Mouse (Mus musculus) limb, embryonic 14.5 days (tissue): Measurements from ENCODE around the gene 1700014D04Rik. TPM values are rescaled to one million over a fixed set of nuclear protein-coding genes. Genes with fewer than 3 reads are reported as not detected.
"Not testable (repeated sequence)": the region's sequence is repeated elsewhere in the genome, so short reads cannot be mapped to it uniquely, and the experiment has no call there.

Experiments used
- ATAC-seq: fragments of 200-750 bp; cut with Nextera tagmentation; 2 replicates; pipeline ENCODE4 v1.8.0; 2017; ENCODE audit warnings: low read depth, moderate number of reproducible peaks, moderate TSS enrichment; ENCODE audit not compliant: low FRiP score
- DNase-seq: peaks from one replicate; pipeline ENCODE4 v3.0.0-alpha.2; 2015; ENCODE audit warnings: low spot score
- H3K27ac ChIP-seq: fragments of 300-500 bp; sonication (generic); replicated peaks from 2 replicates; pipeline ENCODE4 v1.5.1; 2014; ENCODE audit warnings: low read depth, mild to moderate bottlenecking, low read length, moderate library complexity, mixed read lengths
- H3K27me3 ChIP-seq: fragments of 300-500 bp; sonication (generic); 2 replicates; pipeline ENCODE4 v1.6.1; 2014; ENCODE audit warnings: low read length, mixed read lengths; ENCODE audit not compliant: control insufficient read depth, insufficient read depth
- H3K36me3 ChIP-seq: fragments of 300-500 bp; sonication (generic); 2 replicates; pipeline ENCODE4 v1.6.1; 2014; ENCODE audit warnings: mild to moderate bottlenecking, low read length, moderate library complexity, mixed read lengths; ENCODE audit not compliant: control insufficient read depth, insufficient read depth
- H3K4me1 ChIP-seq: fragments of 300-500 bp; sonication (generic); 2 replicates; pipeline ENCODE4 v1.6.1; 2014; ENCODE audit warnings: antibody characterized with exemption, low read length, mixed read lengths; ENCODE audit not compliant: control insufficient read depth, insufficient read depth
- H3K4me2 ChIP-seq: fragments of 300-500 bp; sonication (generic); replicated peaks from 2 replicates; pipeline ENCODE4 v1.6.1; 2014; ENCODE audit warnings: low read depth, mild to moderate bottlenecking, low read length, moderate library complexity; ENCODE audit not compliant: severe bottlenecking
- H3K4me3 ChIP-seq: fragments of 300-500 bp; sonication (generic); replicated peaks from 2 replicates; pipeline ENCODE4 v1.5.1; 2014; ENCODE audit warnings: low read length
- H3K9ac ChIP-seq: fragments of 300-500 bp; sonication (generic); 2 replicates; pipeline ENCODE4 v1.6.1; 2014; ENCODE audit warnings: mild to moderate bottlenecking, low read depth, low read length, moderate library complexity; ENCODE audit not compliant: severe bottlenecking
- H3K9me3 ChIP-seq: fragments of 300-500 bp; sonication (generic); 2 replicates; pipeline ENCODE4 v1.6.1; 2016; ENCODE audit warnings: low read length; ENCODE audit not compliant: control insufficient read depth
- POLR2A ChIP-seq: fragments of 200-500 bp; IDR thresholded peaks from 2 replicates; pipeline ENCODE4 v1.8.0; 2012; ENCODE audit warnings: inconsistent platforms, mild to moderate bottlenecking, moderate library complexity, borderline replicate concordance; ENCODE audit not compliant: insufficient read depth, insufficient read length; ENCODE audit errors: extremely low read depth
- WGBS: fragments of 180-500 bp; shearing (Covaris S2); extraction: QIAGEN DNeasy Blood & Tissue Kit; methylation state at CpG from one replicate; pipeline ENCODE4 v1.1.7; 2014; 5-methylcytosine and 5-hydroxymethylcytosine counted together
- polyA plus RNA-seq, 2 experiments: library from polyadenylated mRNA; depleted of rRNA in 1 of 2; stranded (reverse) in 1 of 2; unstranded in 1 of 2; fragments of >200 nt; fragmentation: Nextera tagmentation in 1 of 2; extraction: Ambion mirVana in 1 of 2; gene quantifications; 2 replicates each; pipeline versions ENCODE4 v1.2.1 to v1.2.3; 2012 to 2014

1700014D04Rik gene
- polyA plus RNA-seq, 2 experiments, result 0.05 TPM; not detected in 1

DNA sequence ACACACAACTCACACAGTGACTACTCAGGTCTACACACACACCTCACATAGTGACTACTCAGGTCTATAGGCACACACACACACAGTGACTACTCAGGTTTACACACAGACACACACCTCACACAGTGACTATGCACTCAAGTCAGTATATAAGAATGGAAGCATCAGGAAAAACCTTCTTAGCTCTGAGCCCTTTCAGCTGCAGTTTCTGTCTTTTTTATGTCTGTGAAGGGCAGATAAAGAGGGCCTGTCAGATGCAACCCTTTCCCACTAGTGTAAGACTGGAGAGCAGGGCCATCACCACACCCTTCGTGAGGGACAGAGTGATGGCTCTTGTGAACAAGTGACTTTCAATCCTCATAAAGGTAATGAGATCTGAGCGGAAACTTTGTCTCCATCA is 8.1 kb downstream of the 1700014D04Rik start:
- no peak overlapping the region for H3K4me2 ChIP-seq
- no peak overlapping the region for H3K27ac ChIP-seq
- H3K9ac ChIP-seq, result no peak overlapping the region
- no peaks in the 10 kb centered on the region for H3K9me3 ChIP-seq
- DNase-seq, result no peak
- H3K4me1 ChIP-seq, result no peaks in the 10 kb centered on the region
- no peak overlapping the region for H3K4me3 ChIP-seq
- no peak for ATAC-seq
- no peaks in the 10 kb centered on the region for H3K27me3 ChIP-seq
- no peak for TF ChIP-seq POLR2A
- WGBS, result 78% methylated on average over 2 of the region's 2 CpGs
- H3K36me3 ChIP-seq, result no peaks in the 10 kb centered on the region

DNA sequence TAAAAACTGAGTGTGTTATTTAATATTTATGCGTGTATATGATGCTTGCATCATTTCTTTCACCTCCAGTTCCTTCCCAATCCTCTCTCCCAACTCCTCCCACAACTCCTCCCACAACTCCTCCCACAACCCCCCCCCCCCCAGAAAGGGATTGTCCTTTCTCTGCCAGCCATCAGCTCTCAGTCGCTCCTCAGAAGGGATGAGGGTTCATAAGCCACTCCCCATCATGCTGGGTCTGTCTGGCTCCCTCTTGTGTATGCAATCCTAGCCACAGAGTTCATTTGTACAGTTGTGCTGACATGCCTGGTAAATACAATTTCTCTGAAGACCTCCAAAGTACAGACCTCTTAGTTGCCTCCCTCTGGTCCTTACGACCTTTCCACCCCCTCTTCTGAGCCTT is 11.4 kb downstream of the 1700014D04Rik start:
- Histone ChIP-seq H3K36me3 (no peaks in the 10 kb centered on the region), H3K4me3 (no peak overlapping the region), H3K9me3 (no peaks in the 10 kb centered on the region), H3K9ac (no peak overlapping the region), H3K4me1 (no peaks in the 10 kb centered on the region), H3K27me3 (no peaks in the 10 kb centered on the region), H3K4me2 (no peak overlapping the region), H3K27ac (no peak overlapping the region)
- DNase-seq (peak; percentile 29), ATAC-seq (peak; percentile 37; the same call in 1 of the 2 replicates)
- TF ChIP-seq POLR2A, result no peak
- 32% methylated on average over 3 of the region's 3 CpGs for WGBS

DNA sequence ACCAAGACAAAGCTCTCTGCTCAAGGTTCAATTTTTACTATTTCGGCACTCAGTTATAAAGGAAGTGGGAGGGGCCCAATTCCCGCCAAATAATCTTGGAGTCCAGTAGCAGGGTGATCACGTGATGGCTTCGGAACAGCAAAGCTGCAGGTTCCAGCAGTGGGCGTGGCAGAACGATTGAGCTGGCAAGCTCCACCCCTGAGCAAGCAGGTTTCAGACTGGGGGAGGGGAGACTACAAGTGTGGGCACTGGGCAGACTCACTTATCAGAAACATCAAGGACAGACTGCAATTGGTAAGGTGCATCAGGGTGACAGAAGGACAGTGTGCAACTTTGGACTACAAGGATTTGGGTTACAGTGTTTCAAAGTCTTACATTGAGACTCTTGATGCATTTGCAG is 12.2 kb downstream of the 1700014D04Rik start:
- not testable (repeated sequence) for H3K9ac ChIP-seq, H3K4me1 ChIP-seq, H3K36me3 ChIP-seq, H3K9me3 ChIP-seq, H3K27ac ChIP-seq, H3K27me3 ChIP-seq, ATAC-seq, H3K4me3 ChIP-seq, H3K4me2 ChIP-seq, DNase-seq
- 42% methylated on average over 6 of the region's 6 CpGs for WGBS

DNA sequence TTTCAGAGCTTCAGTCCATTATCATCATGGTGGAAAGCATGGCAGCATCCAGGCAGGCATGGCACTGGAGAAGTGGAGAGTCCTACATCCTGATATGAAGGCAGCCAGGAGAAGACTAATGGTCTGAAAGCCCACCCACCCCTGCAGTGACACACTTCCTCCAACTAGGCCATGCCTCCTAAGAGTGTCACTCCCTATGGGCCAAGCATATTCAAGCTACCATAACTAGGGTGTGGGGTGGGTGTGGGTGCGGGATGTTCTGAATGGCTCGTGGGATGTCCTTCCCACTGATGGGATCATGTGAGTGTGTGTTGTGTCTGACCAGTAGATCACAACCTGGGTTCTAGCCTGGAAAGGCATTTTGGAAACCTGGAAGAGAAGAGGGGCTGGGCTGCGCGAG is 12.6 kb downstream of the 1700014D04Rik start:
- Histone ChIP-seq H3K4me1 (no peaks in the 10 kb centered on the region), H3K9me3 (no peaks in the 10 kb centered on the region), H3K36me3 (no peaks in the 10 kb centered on the region), H3K9ac (no peak overlapping the region), H3K4me3 (no peak overlapping the region), H3K27ac (no peak overlapping the region), H3K4me2 (no peak overlapping the region), H3K27me3 (no peaks in the 10 kb centered on the region)
- 89% methylated on average over 2 of the region's 4 CpGs for WGBS
- DNase-seq (no peak), ATAC-seq (no peak)
- no peak for TF ChIP-seq POLR2A

DNA sequence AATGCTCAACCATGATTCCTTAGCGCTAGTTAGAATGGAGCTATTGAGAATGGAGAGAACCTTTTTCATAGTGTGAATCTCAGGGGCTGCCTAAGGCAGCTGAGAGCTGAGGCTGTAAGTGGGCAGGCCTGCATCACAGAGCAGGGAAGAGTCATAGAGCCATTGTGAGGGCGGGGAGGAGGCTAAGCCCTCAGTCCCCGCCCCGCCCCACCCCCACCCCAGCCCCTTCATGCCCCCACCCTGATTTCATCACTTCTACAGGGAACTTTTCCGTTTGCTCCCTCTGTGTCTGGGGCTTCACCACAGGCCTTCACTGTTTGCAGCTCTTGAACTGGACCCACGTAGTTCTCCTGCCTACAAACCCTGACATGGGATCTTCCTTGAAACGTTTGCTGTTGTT is 14.9 kb downstream of the 1700014D04Rik start, which contains the start of gene Spata31d1d:
TSS of gene Spata31d1d (minus strand) at position 101 of the 400 bp plus-strand sequence.
- DNase-seq (no peak), ATAC-seq (no peak)
- no peaks in the 10 kb centered on the region for H3K36me3 ChIP-seq
- TF ChIP-seq POLR2A, result no peak
- WGBS, result 40% methylated on average over 7 of the region's 7 CpGs
- no peak within 1 kb of the TSS for H3K27ac ChIP-seq
- H3K9me3 ChIP-seq, result no peaks in the 10 kb centered on the region
- H3K4me2 ChIP-seq, result no peak within 1 kb of the TSS
- no peaks in the 10 kb centered on the region for H3K4me1 ChIP-seq
- no peak within 1 kb of the TSS for H3K4me3 ChIP-seq
- H3K27me3 ChIP-seq, result no peaks in the 10 kb centered on the region
- no peak within 1 kb of the TSS; the same call in 1 of the 2 replicates for H3K9ac ChIP-seq
